Mouse (Mus musculus) lung, postnatal 36 days (tissue): Measurements from ENCODE around the gene Olfm4.

Experiments used
- DNase-seq: peaks from one replicate; pipeline ENCODE4 v3.0.0; 2022; ENCODE audit warnings: mixed read lengths

Olfm4 gene

DNA sequence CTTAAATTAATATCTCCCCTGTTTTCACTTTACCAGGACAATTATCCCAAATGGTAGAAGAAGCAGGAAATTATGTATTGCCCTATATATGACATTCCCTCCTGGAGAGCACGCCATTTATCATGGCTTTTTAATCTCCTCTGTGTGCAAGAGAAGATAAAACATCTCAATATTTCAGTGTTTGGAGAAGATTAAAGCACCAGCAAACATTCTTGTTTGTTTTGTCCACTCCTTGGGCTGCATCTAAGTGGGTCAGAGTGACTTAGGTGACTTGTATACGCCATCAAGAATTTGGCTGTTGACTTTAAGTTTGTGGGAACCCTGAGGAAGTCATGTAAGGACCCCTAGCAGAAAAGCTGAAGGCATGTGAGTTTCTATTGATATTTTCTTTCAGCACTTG lies at the start of gene Olfm4:
Olfm4 (plus strand) TSS at position 301 of the 400 bp plus-strand sequence.
- DNase-seq = no peak

GRCm38 (mm10) chr14:79934426-79934825 lies 49.5 kb upstream of the Olfm4 start:
- no peak for DNase-seq

DNA sequence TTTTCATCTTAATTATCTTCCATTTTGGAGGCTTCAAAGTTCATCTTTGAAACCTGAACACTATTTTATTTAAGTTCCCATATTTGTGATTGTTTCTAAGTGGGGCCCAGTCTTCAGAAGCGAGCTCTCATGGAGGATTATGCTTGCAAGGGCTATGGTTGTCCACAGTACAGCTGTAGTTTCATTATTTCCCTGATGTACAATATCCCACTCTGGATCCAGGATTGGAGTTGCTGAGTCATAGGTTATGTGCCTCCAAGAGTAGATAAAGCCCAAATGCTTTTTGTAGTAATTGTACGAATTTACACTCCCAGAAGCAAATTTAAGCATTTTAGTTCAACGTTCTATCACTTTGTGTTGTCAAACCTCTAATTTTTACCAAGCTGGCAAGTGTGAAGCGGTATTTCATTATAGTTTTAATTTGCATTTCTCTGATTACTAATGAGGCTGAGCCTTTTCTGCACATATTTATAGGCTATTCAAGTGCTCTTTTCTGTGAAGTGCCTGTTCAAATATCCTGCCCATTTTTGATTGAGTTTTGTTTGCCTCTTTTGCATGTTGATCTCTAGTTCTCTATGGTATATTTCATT lies 46.9 kb upstream of the Olfm4 start:
- no peak for DNase-seq

- no peak for DNase-seq
Observed at GRCm38 (mm10) chr14:79945876-79946275, 38.0 kb upstream of the Olfm4 start.

DNA sequence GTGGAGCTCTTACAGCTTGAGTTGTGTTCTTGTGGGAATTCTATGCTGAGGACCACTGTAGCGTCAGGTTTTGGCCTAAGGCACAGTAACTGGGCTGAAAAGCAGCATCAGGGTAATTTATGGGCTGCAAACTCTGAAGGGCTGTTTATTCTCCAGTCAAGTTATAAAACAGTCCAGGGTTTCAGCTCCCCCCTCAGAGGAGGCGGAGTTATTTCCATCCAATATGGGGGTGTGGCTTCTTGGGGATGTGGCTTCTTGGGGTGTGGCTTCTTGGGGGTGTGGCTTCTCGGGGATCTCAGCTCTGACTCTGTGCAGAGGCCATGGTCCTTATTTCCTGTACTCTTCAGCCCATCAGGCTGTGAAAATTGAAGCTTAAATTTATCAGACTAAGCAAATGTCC lies 28.2 kb upstream of the Olfm4 start:
- no peak for DNase-seq

- no peak for DNase-seq
Observed at GRCm38 (mm10) chr14:79957789-79958487, 25.9 kb upstream of the Olfm4 start.

DNA sequence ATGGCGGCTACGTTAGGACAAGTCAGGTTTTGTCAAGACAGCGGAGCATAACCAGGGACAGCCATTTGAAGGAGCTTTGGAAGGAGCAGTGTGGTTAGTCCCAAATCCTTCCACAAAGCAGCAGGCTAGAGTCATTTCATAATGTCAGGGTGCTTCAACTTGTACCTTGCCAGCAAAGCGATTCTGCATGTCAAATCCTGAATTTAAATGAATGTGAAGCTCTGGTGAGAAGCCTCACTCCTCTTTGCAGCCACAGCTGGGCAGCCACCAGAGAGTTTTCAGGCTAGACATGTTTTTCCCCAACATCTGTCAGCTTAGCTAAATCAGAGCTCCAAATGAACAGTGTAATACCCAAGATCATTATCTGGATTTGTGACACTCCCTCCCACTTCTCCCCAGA lies 22.7 kb upstream of the Olfm4 start:
- no peak for DNase-seq

DNA sequence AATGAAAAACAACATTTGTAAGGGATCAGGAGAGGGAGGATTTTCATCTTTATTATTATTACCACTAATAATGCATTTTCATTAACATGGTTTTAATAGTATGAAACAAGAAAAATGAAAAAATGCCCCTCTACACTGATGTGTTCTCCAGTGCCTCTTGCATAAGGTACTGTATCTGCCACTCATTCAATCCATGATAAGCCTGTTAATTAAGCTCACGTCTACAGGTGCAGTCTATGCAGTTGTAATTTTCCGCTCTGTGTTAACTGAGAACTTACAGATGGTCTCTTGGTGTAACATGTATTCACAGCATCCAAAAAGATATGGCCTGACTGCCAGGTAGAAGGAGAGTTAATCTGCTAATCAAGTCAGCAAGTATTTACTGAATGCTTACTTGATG lies 22.3 kb upstream of the Olfm4 start:
- no peak for DNase-seq

- no peak for DNase-seq
Observed at GRCm38 (mm10) chr14:79970165-79970564, 13.7 kb upstream of the Olfm4 start.

- no peak for DNase-seq
Observed at GRCm38 (mm10) chr14:79970928-79971738, 12.7 kb upstream of the Olfm4 start.

DNA sequence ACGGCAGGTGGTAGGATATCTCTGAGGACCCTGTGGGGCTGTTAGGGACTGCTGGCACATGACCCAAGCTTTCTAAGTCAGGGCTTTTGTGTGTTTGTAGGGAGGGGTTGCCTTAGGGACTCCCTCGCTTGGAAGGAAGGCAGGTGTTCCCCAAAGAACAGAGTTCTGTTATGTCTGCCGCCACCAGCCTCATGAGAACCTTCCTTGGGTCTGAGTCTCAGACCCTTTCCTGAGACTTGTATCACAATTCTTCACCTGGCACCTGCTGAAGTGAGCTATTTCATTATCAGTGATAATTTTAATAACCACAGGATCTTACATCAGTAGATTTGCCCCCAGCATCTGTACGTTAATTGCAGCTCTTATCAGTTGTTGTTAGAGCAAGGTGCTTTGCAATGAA lies 2.4 kb upstream of the Olfm4 start:
- no peak for DNase-seq

DNA sequence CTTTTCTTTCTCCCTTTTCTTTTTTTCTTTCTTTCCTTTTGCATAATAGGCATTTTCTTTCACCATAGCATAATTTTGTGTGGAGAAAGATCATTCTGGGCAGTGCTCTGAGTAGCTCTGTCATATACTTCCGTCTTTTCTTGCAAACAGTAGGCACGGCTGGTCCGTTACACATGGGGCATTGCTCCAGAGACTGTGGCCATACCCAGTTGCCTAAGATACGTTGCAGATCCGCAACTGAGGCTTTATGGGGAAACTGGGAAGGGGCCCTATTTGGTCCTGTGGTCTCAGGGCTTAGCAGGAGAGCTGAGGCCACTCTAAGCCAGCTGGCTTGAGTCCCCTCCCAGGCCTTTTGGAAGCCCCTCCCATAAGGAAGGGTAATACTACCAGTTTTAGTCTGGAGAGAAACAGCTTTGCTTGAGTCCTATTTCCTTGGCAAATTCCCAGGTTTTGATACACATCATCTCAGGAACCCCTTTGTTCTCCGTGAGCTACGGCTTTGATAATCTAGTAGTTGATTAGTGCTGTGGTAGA lies 1.3 kb downstream of the Olfm4 start:
- no peak for DNase-seq

DNA sequence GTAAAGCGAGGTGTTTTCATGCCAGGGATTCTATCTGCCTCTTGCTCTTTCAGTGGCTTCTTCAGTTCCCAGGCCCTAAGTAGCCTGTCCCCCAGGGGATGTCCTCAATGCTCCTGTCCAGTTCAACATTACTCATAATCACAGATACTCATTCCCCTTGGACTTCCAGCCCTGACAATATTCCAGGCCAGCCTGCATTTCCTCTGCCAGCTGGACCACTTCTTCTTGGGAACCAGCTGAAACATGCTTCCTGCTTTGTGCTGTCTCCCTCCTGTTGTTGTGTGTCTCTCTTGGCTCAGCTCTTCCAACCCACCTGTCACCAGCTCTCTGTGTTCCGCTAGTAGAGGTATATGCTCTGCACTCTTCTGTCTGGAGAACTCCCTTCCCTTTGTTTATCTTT lies 1.8 kb downstream of the Olfm4 start:
- DNase-seq = no peak

DNA sequence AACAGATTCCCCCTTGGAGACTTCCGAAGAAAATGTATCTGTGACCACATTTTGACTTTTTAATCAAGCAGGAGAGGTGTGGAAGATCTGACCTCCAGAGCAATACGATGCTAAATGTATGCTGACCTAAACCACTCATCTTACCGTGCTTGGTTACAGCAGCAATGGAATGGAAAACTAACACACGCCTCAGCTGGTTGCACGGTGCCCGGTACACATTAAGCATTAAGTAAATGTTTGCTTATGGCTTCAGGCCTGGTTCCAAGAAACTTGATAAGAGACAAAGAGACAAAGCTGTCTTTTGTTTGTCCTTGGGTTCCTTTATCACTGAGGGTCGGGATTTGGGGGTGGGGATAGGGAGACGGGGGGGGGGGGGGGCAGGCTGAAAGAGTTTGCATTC lies 3.0 kb downstream of the Olfm4 start:
- DNase-seq = peak; percentile 28

DNA sequence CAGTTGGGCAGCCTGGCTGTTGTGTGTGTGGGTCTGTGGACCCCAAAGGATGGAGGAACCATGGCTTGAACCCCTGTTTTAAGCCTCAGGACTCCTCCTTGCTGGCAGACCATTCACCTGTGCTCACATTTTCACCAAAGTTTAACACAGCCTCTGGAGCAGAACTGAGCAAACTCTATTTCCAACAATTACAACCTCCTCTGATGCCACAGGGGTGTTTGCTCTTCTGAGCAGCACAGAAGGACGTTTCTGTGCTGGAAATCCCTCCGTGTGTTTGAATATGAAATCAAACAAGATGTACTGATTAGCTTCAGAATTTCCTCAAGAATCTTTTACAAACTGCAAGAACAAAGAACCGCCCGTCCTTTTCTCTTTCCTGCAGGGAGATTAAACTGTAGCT lies 5.9 kb downstream of the Olfm4 start:
- DNase-seq = no peak

GRCm38 (mm10) chr14:79990547-79990946 lies 6.7 kb downstream of the Olfm4 start:
- DNase-seq = no peak

DNA sequence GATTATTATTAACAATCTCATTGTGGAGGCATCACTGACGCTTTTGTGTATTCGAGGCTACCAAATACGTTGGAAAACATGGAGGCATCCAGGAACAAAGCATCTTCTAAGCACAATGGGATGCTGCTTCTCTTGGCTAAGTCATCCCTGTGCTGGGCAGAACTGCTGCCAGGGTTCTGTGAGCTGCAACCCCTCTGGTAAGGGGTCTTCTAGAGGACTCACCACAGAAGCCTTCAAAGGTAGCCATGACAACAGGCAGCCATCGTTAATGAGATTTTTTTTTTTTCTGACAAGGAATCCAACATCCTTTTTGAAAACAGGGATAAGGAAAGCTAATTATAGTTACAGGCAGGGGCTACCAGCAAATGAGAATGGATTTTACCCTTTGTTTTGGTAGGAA lies 13.7 kb downstream of the Olfm4 start:
- DNase-seq = no peak

- no peak for DNase-seq
Observed at GRCm38 (mm10) chr14:80000110-80000531, 16.2 kb downstream of the Olfm4 start.

- no peak for DNase-seq
Observed at GRCm38 (mm10) chr14:80007686-80008085, 23.8 kb downstream of the Olfm4 start.

GRCm38 (mm10) chr14:80010426-80010825 lies 26.5 kb downstream of the Olfm4 start:
- no peak for DNase-seq

DNA sequence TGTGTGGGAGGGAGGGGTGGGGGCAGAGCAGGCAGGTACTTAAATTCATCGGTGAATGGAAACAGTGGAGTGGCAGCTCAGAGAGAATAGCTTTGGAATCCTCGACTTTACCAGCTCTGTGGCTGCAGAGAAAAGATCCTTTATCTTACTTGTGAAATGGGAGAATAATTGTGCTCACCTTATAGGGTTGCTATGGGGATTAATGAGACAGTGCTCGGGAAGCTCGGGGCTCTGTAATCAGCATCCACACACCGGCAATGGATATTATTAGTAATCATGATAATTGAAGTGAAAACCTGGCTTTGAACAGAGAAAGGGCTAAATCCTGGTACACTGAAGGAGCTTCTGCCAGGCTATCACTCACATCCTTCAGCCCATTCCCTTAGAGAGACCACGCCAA lies 31.1 kb downstream of the Olfm4 start:
- DNase-seq = no peak

DNA sequence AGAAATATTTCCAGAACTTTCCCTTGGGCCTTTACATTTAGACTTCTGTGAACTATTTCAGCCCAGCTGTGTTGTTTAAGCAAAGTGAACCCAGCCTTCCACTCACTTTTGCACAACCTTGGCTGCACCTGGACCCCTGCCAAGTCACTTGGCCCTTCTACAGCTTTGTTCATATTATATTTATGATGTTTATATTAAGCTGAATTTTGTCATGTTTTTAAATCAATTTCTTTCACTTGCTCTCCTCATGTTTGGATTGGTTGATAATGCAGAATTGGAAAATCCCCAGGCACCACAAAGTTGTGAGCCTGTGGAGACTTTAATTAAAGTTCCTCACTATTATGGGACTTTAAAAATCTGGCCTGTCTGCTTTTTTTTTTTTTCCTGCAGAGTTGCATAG lies 32.2 kb downstream of the Olfm4 start:
- DNase-seq = no peak

GRCm38 (mm10) chr14:80026078-80026477 lies 42.2 kb downstream of the Olfm4 start:
- peak; percentile 10 for DNase-seq
